Mouse (Mus musculus): ENCODE measurements around the gene Stum.

Stum gene

GRCm38 (mm10) chr1:180428101-180428712, 55.1 kb downstream of the Stum start:
- peak; percentile 56 to 60 for DNase-seq

GRCm38 (mm10) chr1:180427685-180428084, 55.6 kb downstream of the Stum start:
- no peak for DNase-seq

- no peak for DNase-seq
Observed at GRCm38 (mm10) chr1:180426405-180426804, 56.9 kb downstream of the Stum start.

- no peak for DNase-seq
Observed at GRCm38 (mm10) chr1:180423931-180424330, 59.4 kb downstream of the Stum start.

GRCm38 (mm10) chr1:180423008-180423639, 60.2 kb downstream of the Stum start:
- no peak for DNase-seq

GRCm38 (mm10) chr1:180422076-180422828, 61.1 kb downstream of the Stum start:
- DNase-seq, result peak; percentile 73 to 75

GRCm38 (mm10) chr1:180421165-180421909, 62.0 kb downstream of the Stum start:
- no peak for DNase-seq

GRCm38 (mm10) chr1:180420496-180421164, 62.7 kb downstream of the Stum start:
- DNase-seq, result peak in 1 of 2 experiments; percentile 49

- no peak for DNase-seq
Observed at GRCm38 (mm10) chr1:180419059-180419458, 64.2 kb downstream of the Stum start.

GRCm38 (mm10) chr1:180417118-180417517, 66.2 kb downstream of the Stum start:
- no peak for DNase-seq

- DNase-seq, result no peak
Observed at GRCm38 (mm10) chr1:180415836-180416235, 67.5 kb downstream of the Stum start.

- DNase-seq, result no peak
Observed at GRCm38 (mm10) chr1:180415064-180415463, 68.2 kb downstream of the Stum start.

GRCm38 (mm10) chr1:180410306-180410705, 73.0 kb downstream of the Stum start:
- DNase-seq, result no peak

GRCm38 (mm10) chr1:180409771-180410170, 73.5 kb downstream of the Stum start:
- no peak for DNase-seq

- no peak for DNase-seq
Observed at GRCm38 (mm10) chr1:180408832-180409231, 74.5 kb downstream of the Stum start.

- no peak for DNase-seq
Observed at GRCm38 (mm10) chr1:180407727-180408719, 75.3 kb downstream of the Stum start.

GRCm38 (mm10) chr1:180407171-180407671, 76.1 kb downstream of the Stum start:
- peak; percentile 74 for DNase-seq

- no peak for DNase-seq
Observed at GRCm38 (mm10) chr1:180406336-180407035, 76.8 kb downstream of the Stum start.

GRCm38 (mm10) chr1:180405576-180406335, 77.5 kb downstream of the Stum start:
- DNase-seq, result no peak

GRCm38 (mm10) chr1:180404706-180405105, 78.6 kb downstream of the Stum start:
- DNase-seq, result no peak

All from cerebellum, postnatal 36 days (tissue).